Mouse (Mus musculus): Measurements from ENCODE around the gene Gm49380. TPM values are rescaled to one million over a fixed set of nuclear protein-coding genes. Genes with fewer than 3 reads are reported as not detected.

Gm49380 gene
- polyA plus RNA-seq, 1 experiment from 2014 or later: 0.36 TPM

Other genes with a start within 250 kb of the Gm49380 start
- gene Thy1, start 70.1 kb downstream of the Gm49380 start, polyA plus RNA-seq (2015; fragmentation: Nextera tagmentation; extraction: Ambion mirVana): 0.30 and 0.52 TPM in 2 replicates
- 4.5 and 8.3 TPM in 2 replicates for gene Usp2, start 46.5 kb downstream of the Gm49380 start, polyA plus RNA-seq (2015; fragmentation: Nextera tagmentation; extraction: Ambion mirVana)
- gene Mfrp, start 11.8 kb downstream of the Gm49380 start, polyA plus RNA-seq (2015; fragmentation: Nextera tagmentation; extraction: Ambion mirVana): 0.16 TPM in 1 of 2 replicates, not detected in the other
- gene C1qtnf5, start 6.3 kb downstream of the Gm49380 start, polyA plus RNA-seq (2015; fragmentation: Nextera tagmentation; extraction: Ambion mirVana): 1.9 and 2.5 TPM in 2 replicates
- gene Rnf26, start within 50 bp of the Gm49380 start, polyA plus RNA-seq (2015; fragmentation: Nextera tagmentation; extraction: Ambion mirVana): 29.9 and 32.7 TPM in 2 replicates
- 11.6 and 13.7 TPM in 2 replicates for gene Mcam, start 21.0 kb upstream of the Gm49380 start, polyA plus RNA-seq (2015; fragmentation: Nextera tagmentation; extraction: Ambion mirVana)
- 26.2 and 28.5 TPM in 2 replicates for gene Cbl, start 120.5 kb upstream of the Gm49380 start, polyA plus RNA-seq (2015; fragmentation: Nextera tagmentation; extraction: Ambion mirVana)
- not detected in 2 replicates for gene Ccdc153, start 127.2 kb upstream of the Gm49380 start, polyA plus RNA-seq (2015; fragmentation: Nextera tagmentation; extraction: Ambion mirVana)
- gene Pdzd3, start 138.0 kb upstream of the Gm49380 start, polyA plus RNA-seq (2015; fragmentation: Nextera tagmentation; extraction: Ambion mirVana): 0.48 and 0.64 TPM in 2 replicates
- 3.3 and 3.5 TPM in 2 replicates for gene Nlrx1, start 155.1 kb upstream of the Gm49380 start, polyA plus RNA-seq (2015; fragmentation: Nextera tagmentation; extraction: Ambion mirVana)
- gene Abcg4, start 175.1 kb upstream of the Gm49380 start, polyA plus RNA-seq (2015; fragmentation: Nextera tagmentation; extraction: Ambion mirVana): 17.3 and 18.1 TPM in 2 replicates
- gene Hinfp, start 192.2 kb upstream of the Gm49380 start, polyA plus RNA-seq (2015; fragmentation: Nextera tagmentation; extraction: Ambion mirVana): 37.5 and 38.5 TPM in 2 replicates
- 23.0 and 27.3 TPM in 2 replicates for gene C2cd2l, start 206.8 kb upstream of the Gm49380 start, polyA plus RNA-seq (2015; fragmentation: Nextera tagmentation; extraction: Ambion mirVana)
- 40.8 TPM in 2 replicates for gene Dpagt1, start 212.5 kb upstream of the Gm49380 start, polyA plus RNA-seq (2015; fragmentation: Nextera tagmentation; extraction: Ambion mirVana)
- 193 and 209 TPM in 2 replicates for gene H2afx, start 221.2 kb upstream of the Gm49380 start, polyA plus RNA-seq (2015; fragmentation: Nextera tagmentation; extraction: Ambion mirVana)
- 72.3 and 72.9 TPM in 2 replicates for gene Hmbs, start 230.7 kb upstream of the Gm49380 start, polyA plus RNA-seq (2015; fragmentation: Nextera tagmentation; extraction: Ambion mirVana)
- 41.2 and 41.6 TPM in 2 replicates for gene Vps11, start 248.2 kb upstream of the Gm49380 start, polyA plus RNA-seq (2015; fragmentation: Nextera tagmentation; extraction: Ambion mirVana)

Data from midbrain, embryonic 13.5 days (tissue).